8 mouse cellular contexts compared by ENCODE assay signal in the genomic region with DNA sequence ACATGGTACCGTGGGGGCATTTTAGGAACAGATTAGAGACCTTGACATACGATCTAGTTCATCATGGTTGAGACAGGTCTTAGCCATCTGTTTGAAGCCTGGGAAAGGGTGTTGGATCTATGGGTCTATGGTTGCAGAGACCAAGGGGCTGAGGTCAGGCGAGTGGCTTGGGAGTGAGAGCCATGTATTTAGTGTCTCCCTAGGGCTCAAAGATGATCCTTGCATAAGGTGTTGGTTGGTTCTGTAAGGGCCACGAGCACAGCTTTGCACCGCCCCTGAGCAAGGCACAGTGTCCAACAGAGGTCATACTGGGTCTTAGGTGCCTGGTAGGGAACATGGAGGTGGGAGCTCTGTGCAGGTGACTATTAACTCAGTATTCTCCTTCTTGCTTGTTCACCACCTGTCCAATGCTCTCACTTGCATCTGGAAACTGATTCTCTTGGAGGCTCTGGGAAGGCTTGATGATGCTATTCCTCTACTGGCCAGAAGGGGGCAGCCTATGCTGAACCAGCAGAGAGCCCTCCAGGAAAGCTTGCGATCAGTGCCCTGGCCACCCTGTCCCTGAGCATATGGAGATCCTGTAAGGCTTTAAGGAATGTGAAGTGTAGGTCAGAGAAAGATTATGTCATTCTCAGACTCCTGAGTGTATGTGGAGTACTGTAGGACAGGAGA. TPM values are rescaled to one million over a fixed set of nuclear protein-coding genes. Genes with fewer than 3 reads are reported as not detected.
DNase-seq lines count a peak whose midpoint lies in the region; ATAC-seq and TF ChIP-seq lines count a peak whose summit lies in the region.

No protein-coding gene starts in this region.

- H3K36me3 ChIP-seq in G1E (replicated peaks): no peaks in the 10 kb centered on the region
- H3K36me3 ChIP-seq in heart, embryonic 15.5 days: no peaks in the 10 kb centered on the region
- H3K36me3 ChIP-seq in liver, embryonic 11.5 days (ENCODE audit: control insufficient read depth, insufficient read depth, low read length): no peaks in the 10 kb centered on the region
- H3K36me3 ChIP-seq in neural tube, embryonic 11.5 days (ENCODE audit: control insufficient read depth, insufficient read depth, low read length): no peaks in the 10 kb centered on the region

- no peak overlapping the region for H3K9ac ChIP-seq in heart, embryonic 15.5 days
- no peak overlapping the region for H3K9ac ChIP-seq in liver, embryonic 11.5 days (ENCODE audit: low read depth, low read length)
- no peak overlapping the region; the same call in 1 of the 2 replicates for H3K9ac ChIP-seq in neural tube, embryonic 11.5 days (ENCODE audit: low read length)

- peak; percentile 81 for TF ChIP-seq CTCF in G1E (IDR thresholded peaks at IDR 0.05; ENCODE audit: low read depth, low read length)

- peaks cover 10% of the 10 kb centered on the region; the same call in 1 of the 2 replicates for H3K27me3 ChIP-seq in G1E (ENCODE audit: insufficient read depth, low read length)
- H3K27me3 ChIP-seq in heart, embryonic 15.5 days: peaks cover 16% of the 10 kb centered on the region
- H3K27me3 ChIP-seq in liver, embryonic 11.5 days (replicated peaks; ENCODE audit: control insufficient read depth, insufficient read depth, low read length): peaks cover 15% of the 10 kb centered on the region
- no peaks in the 10 kb centered on the region for H3K27me3 ChIP-seq in neural tube, embryonic 11.5 days (ENCODE audit: control insufficient read depth, insufficient read depth, low read length)

- no peak for ATAC-seq in G1E (ENCODE audit: extremely low read depth, insufficient number of reproducible peaks, low FRiP score, poor library complexity, severe bottlenecking)
- ATAC-seq in erythroblast, adult 5-6 weeks (replicated peaks; ENCODE audit: low FRiP score, poor library complexity, severe bottlenecking): peak; percentile 74
- no peak; the same call in 1 of the 2 replicates for ATAC-seq in heart, embryonic 15.5 days (replicated peaks; ENCODE audit: insufficient number of reproducible peaks, insufficient read depth, low FRiP score, low read depth)
- no peak for ATAC-seq in liver, embryonic 11.5 days (replicated peaks; ENCODE audit: low FRiP score)
- ATAC-seq in neural tube, embryonic 11.5 days (ENCODE audit: insufficient read depth, low FRiP score, low TSS enrichment): no peak

- peak overlapping the region; percentile 84 for H3K4me2 ChIP-seq in heart, embryonic 15.5 days
- no peak overlapping the region for H3K4me2 ChIP-seq in liver, embryonic 11.5 days
- H3K4me2 ChIP-seq in neural tube, embryonic 11.5 days (ENCODE audit: low read depth): no peak overlapping the region; the same call in 1 of the 2 replicates

- H3K4me3 ChIP-seq in G1E (ENCODE audit: low read depth, low read length): no peak overlapping the region
- no peak overlapping the region for H3K4me3 ChIP-seq in brown adipose tissue, adult 24 weeks (ENCODE audit: insufficient read depth, low read depth, low read length)
- peak overlapping the region; percentile 57; the same call in 1 of the 2 replicates for H3K4me3 ChIP-seq in heart, embryonic 15.5 days
- H3K4me3 ChIP-seq in liver, embryonic 11.5 days (ENCODE audit: low read depth, low read length): no peak overlapping the region
- H3K4me3 ChIP-seq in neural tube, embryonic 11.5 days (ENCODE audit: low read depth, low read length): no peak overlapping the region

- H3K27ac ChIP-seq in brown adipose tissue, adult 24 weeks (replicated peaks; ENCODE audit: low read depth, low read length): peak overlapping the region; percentile 50
- peak overlapping the region; percentile 72 for H3K27ac ChIP-seq in heart, embryonic 15.5 days
- no peak overlapping the region for H3K27ac ChIP-seq in liver, embryonic 11.5 days (ENCODE audit: low read depth, low read length)
- no peak overlapping the region for H3K27ac ChIP-seq in neural tube, embryonic 11.5 days (ENCODE audit: low read depth, low read length)

- no peaks in the 10 kb centered on the region for H3K4me1 ChIP-seq in G1E (ENCODE audit: insufficient read depth, low read depth, low read length)
- peaks cover 6% of the 10 kb centered on the region for H3K4me1 ChIP-seq in brown adipose tissue, adult 24 weeks (ENCODE audit: control insufficient read depth, insufficient read depth, insufficient read length, low read length)
- H3K4me1 ChIP-seq in heart, embryonic 15.5 days (replicated peaks): peaks cover 18% of the 10 kb centered on the region
- no peaks in the 10 kb centered on the region for H3K4me1 ChIP-seq in liver, embryonic 11.5 days (replicated peaks; ENCODE audit: control insufficient read depth, insufficient read depth, low read length)
- peaks cover 4% of the 10 kb centered on the region; the same call in 1 of the 2 replicates for H3K4me1 ChIP-seq in neural tube, embryonic 11.5 days (ENCODE audit: control insufficient read depth, insufficient read depth, low read length)

- 46% methylated on average over 6 of the region's 6 CpGs for WGBS in heart, embryonic 15.5 days
- 46% methylated on average over 6 of the region's 6 CpGs for WGBS in liver, embryonic 11.5 days
- 51% methylated on average over 6 of the region's 6 CpGs for WGBS in neural tube, embryonic 11.5 days

- no peaks in the 10 kb centered on the region for H3K9me3 ChIP-seq in G1E (replicated peaks)
- no peaks in the 10 kb centered on the region for H3K9me3 ChIP-seq in heart, embryonic 15.5 days (replicated peaks)
- H3K9me3 ChIP-seq in liver, embryonic 11.5 days (ENCODE audit: control insufficient read depth, low read length): no peaks in the 10 kb centered on the region
- H3K9me3 ChIP-seq in neural tube, embryonic 11.5 days (ENCODE audit: control insufficient read depth, low read length): no peaks in the 10 kb centered on the region

- no peak for DNase-seq in G1E (ENCODE audit: low spot score)
- peak; percentile 79 for DNase-seq in kidney, postnatal 10 days
- peak; percentile 62 for DNase-seq in liver, embryonic 11.5 days (ENCODE audit: low spot score)
- peak; percentile 66 for DNase-seq in neural tube, embryonic 11.5 days (ENCODE audit: low spot score)
- peak; percentile 66 for DNase-seq in thymus, postnatal 4 days

RNA-seq across cellular contexts. Expression of a gene that starts 1.0 kb away (rescaled TPM):
- total RNA-seq in G1E (2014; fragmentation: Nextera tagmentation) (not detected in 2 replicates), G1E (2017) (0.06 and 0.22 TPM in 2 replicates)
- polyA plus RNA-seq in G1E (2012): not detected in 2 replicates
- 5.4 and 7.3 TPM in 2 replicates for polyA plus RNA-seq in brown adipose tissue, adult 24 weeks (2012; ENCODE audit: insufficient read depth, insufficient read length, missing spikeins)
- total RNA-seq in erythroblast, adult 5-6 weeks (2015; ENCODE audit: low replicate concordance): not detected in 2 replicates
- total RNA-seq in erythroblast, adult 5-6 weeks (2017; ENCODE audit: low replicate concordance): not detected in 2 replicates
- polyA plus RNA-seq in heart, embryonic 15.5 days (2015; fragmentation: Nextera tagmentation; extraction: Ambion mirVana): 683 and 1,118 TPM in 2 replicates
- polyA plus RNA-seq in liver, embryonic 11.5 days (2014; fragmentation: Nextera tagmentation; extraction: Ambion mirVana): 3.5 and 4.4 TPM in 2 replicates
- 2.6 and 3.1 TPM in 2 replicates for polyA plus RNA-seq in neural tube, embryonic 11.5 days (2014; fragmentation: Nextera tagmentation; extraction: Ambion mirVana)

RNA-seq across cellular contexts. Expression of a gene that starts 59.7 kb away (rescaled TPM):
- 1.3 and 1.4 TPM in 2 replicates for total RNA-seq in G1E (2014; fragmentation: Nextera tagmentation)
- 1.3 and 1.5 TPM in 2 replicates for total RNA-seq in G1E (2017)
- 1.5 and 1.7 TPM in 2 replicates for polyA plus RNA-seq in G1E (2012)
- polyA plus RNA-seq in brown adipose tissue, adult 24 weeks (2012; ENCODE audit: insufficient read depth, insufficient read length, missing spikeins): 4.1 and 7.5 TPM in 2 replicates
- 0.19 and 2.1 TPM in 2 replicates for total RNA-seq in erythroblast, adult 5-6 weeks (2015; ENCODE audit: low replicate concordance)
- 2.1 and 3.6 TPM in 2 replicates for total RNA-seq in erythroblast, adult 5-6 weeks (2017; ENCODE audit: low replicate concordance)
- polyA plus RNA-seq in heart, embryonic 15.5 days (2015; fragmentation: Nextera tagmentation; extraction: Ambion mirVana): 3.3 and 5.4 TPM in 2 replicates
- polyA plus RNA-seq in liver, embryonic 11.5 days (2014; fragmentation: Nextera tagmentation; extraction: Ambion mirVana): 1.7 and 1.8 TPM in 2 replicates
- polyA plus RNA-seq in neural tube, embryonic 11.5 days (2014; fragmentation: Nextera tagmentation; extraction: Ambion mirVana): 10.3 and 11.4 TPM in 2 replicates

Comparison
In these comparisons a context has a peak if more than half of its experiments do, and no peak if none do; other contexts are left out.
1. H3K27ac ChIP-seq: peak in brown adipose tissue, adult 24 weeks (single experiment) and heart, embryonic 15.5 days (single experiment); none in liver, embryonic 11.5 days (single experiment) and neural tube, embryonic 11.5 days (single experiment).
2. RNA of a gene that starts 1.0 kb away (polyA plus RNA-seq): 683 to 1,118 TPM in heart, embryonic 15.5 days; 5.4 to 7.3 TPM in brown adipose tissue, adult 24 weeks, 3.5 to 4.4 TPM in liver, embryonic 11.5 days, 2.6 to 3.1 TPM in neural tube, embryonic 11.5 days and not detected in G1E; every median in the first group is over 10 times any median in the second.